Mouse (Mus musculus) embryonic facial prominence, embryonic 13.5 days (tissue): Measurements from ENCODE around the gene Olfr1393. TPM values are rescaled to one million over a fixed set of nuclear protein-coding genes. Genes with fewer than 3 reads are reported as not detected.

Experiments
- ATAC-seq: fragments of 200-750 bp; cut with Nextera tagmentation; 2 replicates; pipeline ENCODE4 v1.8.0; 2017; ENCODE audit warnings: low read depth; ENCODE audit not compliant: insufficient number of reproducible peaks, insufficient read depth, low FRiP score, low TSS enrichment
- H3K27ac ChIP-seq: fragments of 300-500 bp; sonication (generic); 2 replicates; pipeline ENCODE4 v1.5.1; 2015; ENCODE audit warnings: moderate library complexity, mild to moderate bottlenecking, inconsistent platforms
- H3K27me3 ChIP-seq: fragments of 300-500 bp; sonication (generic); 2 replicates; pipeline ENCODE4 v1.6.1; 2015; ENCODE audit warnings: mild to moderate bottlenecking, inconsistent platforms
- H3K36me3 ChIP-seq: fragments of 300-500 bp; sonication (generic); 2 replicates; pipeline ENCODE4 v1.6.1; 2015; ENCODE audit warnings: mild to moderate bottlenecking, inconsistent platforms
- H3K4me1 ChIP-seq: fragments of 300-500 bp; sonication (generic); 2 replicates; pipeline ENCODE4 v1.6.1; 2015; ENCODE audit warnings: inconsistent platforms
- H3K4me2 ChIP-seq: fragments of 300-500 bp; sonication (generic); 2 replicates; pipeline ENCODE4 v1.6.1; 2015; ENCODE audit warnings: moderate library complexity, mild to moderate bottlenecking, inconsistent platforms
- H3K4me3 ChIP-seq: fragments of 300-500 bp; sonication (generic); 2 replicates; pipeline ENCODE4 v1.5.1; 2015; ENCODE audit warnings: mild to moderate bottlenecking, inconsistent platforms
- H3K9ac ChIP-seq: fragments of 300-500 bp; sonication (generic); 2 replicates; pipeline ENCODE4 v1.6.1; 2015; ENCODE audit warnings: mild to moderate bottlenecking, inconsistent platforms
- H3K9me3 ChIP-seq: fragments of 300-500 bp; sonication (generic); 2 replicates; pipeline ENCODE4 v1.6.1; 2016; ENCODE audit warnings: inconsistent platforms
- WGBS: fragments of 180-500 bp; shearing (Covaris S2); methylation state at CpG from one replicate; pipeline ENCODE4 v1.1.7; 2015; ENCODE audit warnings: mixed read lengths; 5-methylcytosine and 5-hydroxymethylcytosine counted together
- polyA plus RNA-seq: library from polyadenylated mRNA; unstranded; fragments of >200 nt; fragmentation: Nextera tagmentation; extraction: Ambion mirVana; gene quantifications from 2 replicates; pipeline ENCODE4 v1.2.1, GENCODE M21; 2015

Gene Olfr1393
- polyA plus RNA-seq, 1 experiment from 2014 or later, result not detected

DNA sequence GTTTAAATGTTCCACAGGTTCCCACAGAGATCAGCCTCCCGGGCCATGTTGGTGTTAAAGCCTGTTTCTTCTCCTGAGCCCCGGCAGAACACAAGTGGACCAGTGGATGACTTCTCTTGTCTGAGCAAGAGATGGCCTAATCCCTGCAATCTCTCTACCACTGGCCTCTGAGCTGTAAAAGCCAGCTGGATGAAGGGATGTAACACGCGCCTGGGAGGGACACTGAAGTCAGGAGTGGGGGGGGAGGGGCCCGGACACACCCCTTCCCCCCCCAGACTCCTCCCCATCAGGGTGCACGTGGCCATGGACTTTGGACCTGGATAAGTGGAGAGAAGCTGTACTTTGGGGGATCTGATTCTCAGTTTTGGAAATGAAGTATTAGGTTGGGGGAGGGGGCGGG, 32.9 kb upstream of the Olfr1393 start:
- Histone ChIP-seq H3K36me3 (no peaks in the 10 kb centered on the region), H3K4me3 (peak overlapping the region; percentile 53), H3K27ac (peak overlapping the region; percentile 97), H3K4me2 (peak overlapping the region; percentile 62), H3K27me3 (no peaks in the 10 kb centered on the region), H3K4me1 (peaks cover 31% of the 10 kb centered on the region), H3K9me3 (no peaks in the 10 kb centered on the region), H3K9ac (0 out of 2 replicates have a peak overlapping the region, but pooled peaks have one; percentile 70)
- ATAC-seq, result no peak
- WGBS, result 15% methylated on average over 7 of the region's 7 CpGs

DNA sequence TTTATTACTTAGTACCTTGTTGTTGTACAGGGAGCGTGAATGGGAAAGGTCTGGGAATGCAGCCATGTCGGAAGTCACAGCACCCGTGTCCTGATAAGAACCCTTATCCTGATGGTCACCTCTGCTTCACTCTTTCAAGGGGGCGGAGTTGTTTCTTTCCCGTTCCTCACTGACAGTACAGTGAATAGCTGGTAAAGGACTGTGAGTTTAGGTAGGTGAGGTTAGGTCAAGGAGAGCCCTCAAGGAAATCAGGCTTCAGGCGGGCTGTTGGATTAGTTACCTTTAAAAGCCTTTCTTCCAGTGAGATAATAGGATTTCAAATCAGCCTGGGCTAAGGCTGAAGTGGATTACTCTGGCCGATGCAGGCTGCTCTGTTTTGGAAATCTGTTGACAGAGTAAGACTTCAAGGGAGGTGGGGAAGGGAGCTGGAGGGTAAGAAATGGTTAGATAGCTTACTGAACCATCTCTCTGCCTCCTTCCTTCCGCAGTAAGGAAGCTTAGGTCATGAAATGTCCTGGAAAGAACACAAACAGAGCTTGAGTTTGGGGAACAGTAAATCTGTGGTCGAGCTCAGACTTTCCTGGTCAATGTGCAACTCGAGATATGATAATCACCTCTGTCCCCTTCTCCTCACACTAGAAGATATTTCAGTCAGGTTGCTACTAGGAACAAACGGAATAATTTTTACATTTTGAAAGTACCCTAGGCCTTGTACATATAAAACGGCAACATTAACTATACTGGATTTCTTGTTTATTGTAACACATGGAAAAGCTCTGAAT, 32.3 kb upstream of the Olfr1393 start:
- no peaks in the 10 kb centered on the region for H3K36me3 ChIP-seq
- WGBS, result 24% methylated on average over 12 of the region's 12 CpGs
- no peak for ATAC-seq
- no peaks in the 10 kb centered on the region for H3K9me3 ChIP-seq
- H3K27ac ChIP-seq, result no peak overlapping the region
- no peaks in the 10 kb centered on the region for H3K27me3 ChIP-seq
- H3K4me3 ChIP-seq, result peak overlapping the region; percentile 53
- peak overlapping the region; percentile 54; the same call in 1 of the 2 replicates for H3K9ac ChIP-seq
- H3K4me1 ChIP-seq, result peaks cover 31% of the 10 kb centered on the region
- peak overlapping the region; percentile 62 for H3K4me2 ChIP-seq

DNA sequence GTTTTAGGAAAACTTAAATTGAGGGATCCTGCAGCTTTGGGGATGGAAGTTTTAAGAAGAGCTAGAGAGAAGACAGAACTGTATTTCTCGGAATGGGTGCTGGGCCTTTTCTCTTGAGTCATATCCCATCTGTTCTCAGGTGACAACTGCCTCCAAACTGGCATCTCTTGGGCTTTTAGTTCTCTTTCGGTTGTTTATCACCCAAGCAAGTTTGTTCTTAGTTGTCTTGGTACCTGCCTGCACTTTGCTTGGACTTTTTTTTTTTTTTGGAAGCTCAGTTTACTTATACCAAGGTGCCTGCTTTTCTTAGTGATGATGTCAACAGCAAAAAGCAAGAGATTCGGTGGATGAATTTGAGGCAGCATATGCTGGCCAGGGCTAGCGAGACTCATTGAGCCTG, 31.6 kb upstream of the Olfr1393 start:
- H3K27ac ChIP-seq, result no peak overlapping the region

DNA sequence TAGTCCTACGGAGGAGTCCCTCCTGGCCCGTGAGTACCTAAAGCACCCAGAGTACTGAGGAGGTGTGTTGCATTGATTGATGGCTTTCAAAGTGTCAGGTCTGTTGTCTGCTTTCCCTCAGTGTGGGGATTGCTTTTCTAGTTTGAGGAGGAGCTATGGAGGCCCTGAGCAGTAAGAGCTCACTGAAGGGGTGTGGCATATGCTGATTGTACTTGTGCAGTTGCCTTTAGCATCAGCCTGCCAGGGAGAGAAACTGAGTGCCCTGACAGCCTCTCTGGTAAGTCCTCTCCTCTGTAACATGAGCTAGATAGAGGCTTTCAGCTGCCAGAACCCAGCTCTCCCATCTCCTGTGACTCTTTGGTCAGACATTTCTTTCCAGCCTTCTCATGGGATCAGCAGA, 30.8 kb upstream of the Olfr1393 start:
- H3K9ac ChIP-seq, result no peak overlapping the region
- no peak overlapping the region for H3K4me3 ChIP-seq
- WGBS, result 74% methylated on average over 2 of the region's 2 CpGs
- peaks cover 7% of the 10 kb centered on the region; the same call in 1 of the 2 replicates for H3K36me3 ChIP-seq
- H3K27ac ChIP-seq, result no peak overlapping the region
- no peaks in the 10 kb centered on the region for H3K27me3 ChIP-seq
- no peaks in the 10 kb centered on the region for H3K9me3 ChIP-seq
- H3K4me1 ChIP-seq, result peaks cover 45% of the 10 kb centered on the region
- ATAC-seq, result no peak
- no peak overlapping the region for H3K4me2 ChIP-seq

More for the DNA sequence above, 31.6 kb upstream of the Olfr1393 start:
- peaks cover 38% of the 10 kb centered on the region for H3K4me1 ChIP-seq
- no peak for ATAC-seq
- no peaks in the 10 kb centered on the region for H3K27me3 ChIP-seq
- H3K9me3 ChIP-seq, result no peaks in the 10 kb centered on the region
- H3K9ac ChIP-seq, result no peak overlapping the region
- no peak overlapping the region for H3K4me2 ChIP-seq
- no peak overlapping the region for H3K4me3 ChIP-seq
- no peaks in the 10 kb centered on the region for H3K36me3 ChIP-seq
- WGBS, result 85% methylated on average over 4 of the region's 4 CpGs

DNA sequence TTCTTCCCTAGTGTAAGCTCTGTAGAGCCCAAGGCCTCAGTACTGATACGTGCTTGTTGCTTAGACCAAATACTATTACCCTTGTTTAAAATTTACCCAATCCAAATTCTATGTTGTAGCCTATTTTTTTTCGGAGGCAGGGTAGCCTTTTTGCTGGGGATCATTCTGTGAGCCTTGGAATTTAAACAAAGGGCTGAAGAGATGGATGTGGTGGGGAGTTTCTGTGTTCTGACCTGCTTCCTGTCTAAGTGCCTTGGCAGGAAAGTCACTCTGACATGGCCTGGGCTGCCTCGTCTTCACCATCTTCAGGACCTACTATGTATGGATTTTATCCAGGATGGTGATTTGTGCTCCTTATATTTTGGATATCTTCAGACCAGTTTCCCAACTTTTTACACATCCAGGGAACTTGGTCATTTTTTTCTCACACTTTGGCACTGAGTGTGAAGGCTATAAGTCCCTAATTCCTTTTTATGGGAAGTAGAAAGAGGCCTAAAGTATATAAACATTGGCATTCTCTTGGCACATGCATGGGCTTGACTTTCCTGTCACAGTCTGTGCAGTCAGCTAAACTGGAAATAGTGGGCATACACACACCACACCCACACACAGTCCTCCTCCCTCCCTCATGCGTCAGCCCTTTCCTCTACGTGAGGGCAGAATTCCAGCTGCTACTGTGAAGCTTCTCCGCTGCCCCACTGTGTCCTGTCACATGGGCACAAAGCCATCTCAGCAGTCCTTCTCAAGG, 29.7 kb upstream of the Olfr1393 start:
- WGBS, result 63% methylated on average over 6 of the region's 6 CpGs
- no peak for ATAC-seq
- Histone ChIP-seq H3K27me3 (no peaks in the 10 kb centered on the region), H3K4me2 (no peak overlapping the region), H3K4me1 (peaks cover 42% of the 10 kb centered on the region), H3K27ac (no peak overlapping the region), H3K9ac (no peak overlapping the region), H3K9me3 (no peaks in the 10 kb centered on the region), H3K4me3 (no peak overlapping the region), H3K36me3 (peaks cover 17% of the 10 kb centered on the region; the same call in 1 of the 2 replicates)

DNA sequence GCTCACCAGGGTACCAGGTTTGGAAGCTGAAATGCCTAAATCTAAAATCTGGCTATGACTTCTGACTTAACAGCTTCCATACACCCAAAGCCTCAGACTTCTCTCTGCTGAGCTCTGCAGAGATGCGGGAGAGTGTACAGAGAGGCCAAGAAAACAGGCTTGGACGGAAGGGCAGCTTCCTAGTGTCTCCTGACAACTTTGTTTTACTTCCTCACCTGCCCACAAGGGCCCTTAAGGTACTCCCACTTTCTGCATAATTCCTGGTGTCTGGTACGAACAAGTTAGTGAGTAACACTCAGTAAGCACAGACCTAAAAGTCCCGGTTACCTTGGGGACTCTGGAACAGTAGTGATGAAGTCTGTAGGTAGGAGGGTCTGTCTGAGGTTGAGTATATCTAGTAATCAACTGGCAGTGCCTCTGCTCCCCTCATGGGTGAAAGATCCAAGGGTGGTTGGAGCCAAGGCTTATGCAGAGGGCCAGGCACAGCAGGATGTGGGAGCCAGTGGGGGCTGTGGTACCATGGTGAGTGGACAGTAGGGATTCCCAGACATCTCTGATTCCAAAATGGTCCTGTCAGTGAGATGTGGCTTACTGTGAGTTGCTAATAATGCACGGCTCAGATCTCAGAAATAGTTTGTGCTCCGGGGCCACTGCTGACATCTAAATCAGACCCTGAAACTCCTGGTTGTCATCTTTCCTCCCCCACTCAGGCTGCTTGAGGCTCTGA, 29.0 kb upstream of the Olfr1393 start:
- H3K27me3 ChIP-seq, result no peaks in the 10 kb centered on the region
- H3K4me3 ChIP-seq, result no peak overlapping the region
- H3K4me2 ChIP-seq, result peak overlapping the region; percentile 70
- no peaks in the 10 kb centered on the region for H3K9me3 ChIP-seq
- WGBS, result 62% methylated on average over 6 of the region's 6 CpGs
- peaks cover 42% of the 10 kb centered on the region for H3K4me1 ChIP-seq
- ATAC-seq, result no peak
- H3K27ac ChIP-seq, result no peak overlapping the region
- peaks cover 24% of the 10 kb centered on the region; the same call in 1 of the 2 replicates for H3K36me3 ChIP-seq
- no peak overlapping the region for H3K9ac ChIP-seq

DNA sequence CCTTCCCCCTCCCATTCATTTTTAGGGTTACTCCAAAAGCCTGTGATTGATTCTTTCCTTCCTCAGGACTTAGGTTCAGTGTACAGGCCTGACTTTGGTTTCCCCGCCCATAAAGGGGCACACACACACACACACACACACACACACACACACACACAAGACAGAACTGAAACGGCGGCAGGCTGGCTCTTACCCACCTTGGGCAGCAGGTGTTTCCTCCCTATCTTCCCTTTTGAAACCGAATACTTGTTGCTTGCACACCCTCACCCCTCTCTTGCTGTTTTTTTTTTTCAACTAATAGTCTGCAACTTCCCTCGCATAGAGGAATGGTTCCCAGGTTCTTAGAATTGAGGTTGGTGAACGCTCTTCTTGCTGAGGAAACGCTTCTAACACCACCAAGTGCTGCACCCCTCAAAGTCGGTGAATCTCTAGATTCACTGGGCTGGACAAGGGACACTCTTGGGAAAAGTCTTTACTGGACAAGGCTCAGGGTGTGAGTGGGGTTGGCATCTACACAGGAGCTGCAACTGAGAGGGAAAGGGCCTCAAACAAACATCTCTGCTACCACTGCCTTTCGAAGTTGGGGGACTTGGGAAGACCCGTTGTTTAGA, 28.2 kb upstream of the Olfr1393 start:
- H3K9ac ChIP-seq, result peak overlapping the region; percentile 94
- H3K4me2 ChIP-seq, result peak overlapping the region; percentile 70
- H3K9me3 ChIP-seq, result no peaks in the 10 kb centered on the region
- peak overlapping the region; percentile 94 for H3K27ac ChIP-seq
- H3K4me3 ChIP-seq, result peak overlapping the region; percentile 73
- H3K36me3 ChIP-seq, result peaks cover 30% of the 10 kb centered on the region
- H3K4me1 ChIP-seq, result peaks cover 37% of the 10 kb centered on the region
- ATAC-seq, result no peak
- no peaks in the 10 kb centered on the region for H3K27me3 ChIP-seq
- 20% methylated on average over 10 of the region's 10 CpGs for WGBS

DNA sequence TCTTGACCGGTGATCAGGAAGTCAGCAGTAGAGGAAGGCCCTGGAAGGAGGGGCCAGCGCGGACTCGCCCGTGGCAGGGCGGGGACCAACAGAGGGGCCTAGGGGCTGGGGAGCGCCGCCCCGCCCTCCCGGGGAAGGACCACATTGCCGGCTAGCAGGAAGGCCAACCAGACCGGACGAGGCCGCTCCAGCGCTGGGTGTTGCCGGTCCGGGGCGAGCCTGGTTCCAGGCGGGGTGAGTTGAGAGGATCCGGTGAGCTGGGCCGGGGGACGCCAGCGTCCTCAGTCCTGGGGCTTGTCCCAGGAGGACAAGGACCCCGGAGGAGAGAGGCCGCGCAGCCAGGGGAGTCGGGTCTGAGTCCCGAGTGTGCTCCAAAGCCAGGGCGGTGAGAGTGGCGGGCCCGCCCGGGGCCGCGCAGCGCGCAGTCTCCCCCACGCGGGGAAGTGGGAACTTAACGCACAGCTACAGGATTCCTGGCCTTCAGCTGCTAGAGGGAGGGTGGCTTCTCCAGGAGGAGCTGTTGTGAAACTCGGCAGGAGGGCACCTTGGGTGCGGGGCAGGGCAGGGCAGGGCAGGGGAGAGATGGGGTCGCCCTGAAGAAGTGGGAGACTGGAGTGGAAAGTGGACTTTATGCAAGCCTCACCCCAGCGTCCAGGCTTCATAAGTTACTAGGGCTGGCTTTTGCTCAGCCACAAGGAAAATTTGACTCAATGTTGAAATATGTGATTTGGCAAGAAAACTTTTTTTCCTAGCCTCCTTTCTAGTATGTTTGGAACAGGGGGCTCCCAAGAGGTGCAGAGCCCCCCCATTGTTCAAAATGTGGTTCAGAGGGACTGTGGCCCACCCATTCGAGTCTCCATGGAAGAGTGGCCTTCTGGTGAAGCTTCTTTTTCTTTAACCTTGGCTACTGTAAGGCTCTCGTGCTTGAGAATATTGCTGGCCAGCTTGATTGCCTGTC, 27.4 kb upstream of the Olfr1393 start:
- H3K27me3 ChIP-seq, result no peaks in the 10 kb centered on the region
- H3K27ac ChIP-seq, result peak overlapping the region; percentile 94
- H3K4me2 ChIP-seq, result peak overlapping the region; percentile 70
- peak overlapping the region; percentile 73 for H3K4me3 ChIP-seq
- WGBS, result 3% methylated on average over 45 of the region's 45 CpGs
- H3K4me1 ChIP-seq, result peaks cover 30% of the 10 kb centered on the region
- H3K9me3 ChIP-seq, result no peaks in the 10 kb centered on the region
- H3K36me3 ChIP-seq, result peaks cover 32% of the 10 kb centered on the region
- peak overlapping the region; percentile 94 for H3K9ac ChIP-seq
- ATAC-seq, result peak; percentile 86

DNA sequence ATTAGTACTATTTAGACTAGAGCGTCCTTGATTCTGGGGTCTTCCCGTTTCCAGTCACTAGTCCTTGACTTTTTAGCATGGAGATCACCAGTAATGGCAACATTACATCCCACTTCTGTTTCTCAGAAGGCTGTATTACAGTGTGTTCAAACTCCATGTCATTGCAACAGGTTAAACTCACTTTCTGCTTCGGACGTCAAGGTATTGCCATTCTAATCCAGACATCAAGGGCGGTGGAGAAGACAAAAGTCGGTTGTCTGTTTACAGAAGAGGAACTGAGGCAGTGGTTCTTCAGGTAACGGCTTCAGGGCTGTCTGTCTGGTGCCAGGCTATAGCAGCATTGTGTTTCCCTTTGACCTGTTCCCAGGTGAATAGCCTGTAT, 26.7 kb upstream of the Olfr1393 start:
- Histone ChIP-seq H3K36me3 (peaks cover 35% of the 10 kb centered on the region), H3K9ac (peak overlapping the region; percentile 94), H3K27me3 (no peaks in the 10 kb centered on the region), H3K27ac (0 out of 2 replicates have a peak overlapping the region, but pooled peaks have one; percentile 17), H3K4me1 (peaks cover 26% of the 10 kb centered on the region), H3K9me3 (no peaks in the 10 kb centered on the region), H3K4me3 (peak overlapping the region; percentile 73), H3K4me2 (peak overlapping the region; percentile 70)
- no peak for ATAC-seq
- WGBS, result 63% methylated on average over 7 of the region's 7 CpGs

DNA sequence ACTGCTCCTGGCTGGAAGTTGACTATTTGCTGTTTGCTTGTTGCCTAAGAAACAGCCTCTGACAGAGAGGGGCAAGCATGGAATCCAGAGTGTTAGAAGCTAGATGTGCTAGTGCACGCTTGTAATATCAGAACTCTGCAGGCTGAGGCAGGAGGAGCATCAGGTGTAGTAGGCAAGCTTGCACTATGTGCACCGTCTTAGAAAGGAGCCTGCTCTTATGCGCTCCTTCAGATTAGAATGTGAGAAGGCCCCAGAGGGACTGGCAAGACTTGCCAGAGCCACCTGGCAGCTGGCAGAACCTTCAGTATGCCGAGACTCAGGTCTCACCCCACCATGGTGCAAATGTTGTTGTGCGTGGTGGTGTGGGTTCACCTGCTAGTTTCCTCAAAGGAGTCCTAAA, 26.1 kb upstream of the Olfr1393 start:
- no peak for ATAC-seq
- Histone ChIP-seq H3K36me3 (peaks cover 35% of the 10 kb centered on the region), H3K4me3 (no peak overlapping the region), H3K9me3 (no peaks in the 10 kb centered on the region), H3K4me1 (peaks cover 26% of the 10 kb centered on the region), H3K4me2 (peak overlapping the region; percentile 70), H3K27me3 (no peaks in the 10 kb centered on the region), H3K9ac (no peak overlapping the region), H3K27ac (no peak overlapping the region)
- 92% methylated on average over 5 of the region's 5 CpGs for WGBS
